Mouse (Mus musculus) MEL (cell line): ENCODE measurements at regions not wholly inside any gene's neighbourhood (a gene's known extent, or its start where the extent isn't known, plus 50 kb on each side); places are given as distances from the start of the nearest gene placed in this dataset.

Experiments used
- CHD2 ChIP-seq: IDR thresholded peaks from 2 replicates; pipeline ENCODE4 v1.6.1; 2011; ENCODE audit warnings: low read length, improper control_type of control experiment
- CTCF ChIP-seq, 3 experiments: IDR thresholded peaks in 2 of 3; conservative IDR thresholded peaks in 1 of 3; 2 replicates each; pipeline ENCODE4 v1.5.1; 2011 to 2012; ENCODE audit warnings: low read length in 3 of 3, low read depth in 2 of 3, mild to moderate bottlenecking in 2 of 3, improper control_type of control experiment in 1 of 3, inconsistent platforms in 1 of 3, mixed read lengths in 1 of 3, moderate library complexity in 1 of 3; ENCODE audit not compliant: control insufficient read depth in 1 of 3, insufficient read depth in 1 of 3, poor library complexity in 1 of 3, severe bottlenecking in 1 of 3
- ETS1 ChIP-seq: IDR thresholded peaks from 2 replicates; pipeline ENCODE4 v1.6.1; 2012; ENCODE audit warnings: low read depth, mild to moderate bottlenecking, inconsistent platforms, low read length, improper control_type of control experiment, moderate library complexity
- GABPA ChIP-seq: IDR thresholded peaks from 2 replicates; pipeline ENCODE4 v1.6.1; 2012; ENCODE audit warnings: low read depth, mild to moderate bottlenecking, inconsistent platforms, low read length, improper control_type of control experiment, moderate library complexity
- HCFC1 ChIP-seq: IDR thresholded peaks from 2 replicates; pipeline ENCODE4 v1.6.1; 2012; ENCODE audit warnings: low read depth, mild to moderate bottlenecking, inconsistent platforms, low read length, improper control_type of control experiment, moderate library complexity
- JUND ChIP-seq: IDR thresholded peaks from 2 replicates; pipeline ENCODE4 v1.6.1; 2011; ENCODE audit warnings: low read depth, mild to moderate bottlenecking, improper control_type of control experiment, low read length
- MAX ChIP-seq: IDR thresholded peaks from 2 replicates; pipeline ENCODE4 v1.6.1; 2011; ENCODE audit warnings: low read length, improper control_type of control experiment
- POLR2A ChIP-seq, 2 experiments: IDR thresholded peaks; 2 replicates each; pipeline ENCODE4 v1.6.1; 2011 to 2012; ENCODE audit warnings: low read length in 2 of 2, mild to moderate bottlenecking in 2 of 2, control low read depth in 1 of 2, improper control_type of control experiment in 1 of 2, low read depth in 1 of 2, moderate library complexity in 1 of 2; ENCODE audit not compliant: control insufficient read depth in 1 of 2, insufficient read depth in 1 of 2, poor library complexity in 1 of 2
- RCOR1 ChIP-seq: IDR thresholded peaks from 2 replicates; pipeline ENCODE4 v1.6.1; 2012; ENCODE audit warnings: low read depth, mild to moderate bottlenecking, inconsistent platforms, low read length, improper control_type of control experiment
- UBTF ChIP-seq: IDR thresholded peaks from 2 replicates; pipeline ENCODE4 v1.6.1; 2012; ENCODE audit warnings: low read depth, mild to moderate bottlenecking, inconsistent platforms, low read length, improper control_type of control experiment, moderate library complexity, borderline replicate concordance; ENCODE audit not compliant: insufficient read depth
- USF1 ChIP-seq: IDR thresholded peaks from 2 replicates; pipeline ENCODE4 v1.6.1; 2014; ENCODE audit warnings: low read depth, mild to moderate bottlenecking, inconsistent platforms, low read length, improper control_type of control experiment, moderate library complexity
- ZC3H11A ChIP-seq: IDR thresholded peaks from 2 replicates; pipeline ENCODE4 v1.6.1; 2012; ENCODE audit warnings: low read depth, mild to moderate bottlenecking, inconsistent platforms, low read length, improper control_type of control experiment
- ZKSCAN1 ChIP-seq: IDR thresholded peaks from 2 replicates; pipeline ENCODE4 v1.6.1; 2012; ENCODE audit warnings: low read depth, mild to moderate bottlenecking, inconsistent platforms, low read length, improper control_type of control experiment, moderate library complexity

GRCm38 (mm10) chr15:67019891-67020290 lies 519.2 kb upstream of the Lrrc6 start:
- TF ChIP-seq POLR2A (IDR thresholded peaks at IDR 0.05; ENCODE audit: control insufficient read depth in 1 of 2, insufficient read depth in 1 of 2, low read depth in 1 of 2, low read length in 2 of 2, poor library complexity in 1 of 2) (no peak), USF1 (no peak), CTCF (IDR thresholded peaks at IDR 0.05 in 2 of 3, conservative IDR thresholded peaks at IDR 0.05 in 1 of 3; ENCODE audit: control insufficient read depth in 1 of 3, insufficient read depth in 1 of 3, low read depth in 2 of 3, low read length in 3 of 3, poor library complexity in 1 of 3, severe bottlenecking in 1 of 3) (no peak), UBTF (no peak), ETS1 (no peak), JUND (no peak), MAX (no peak), GABPA (no peak), ZKSCAN1 (no peak), CHD2 (no peak), RCOR1 (no peak), HCFC1 (no peak), ZC3H11A (no peak)
